Mouse (Mus musculus) intestine, embryonic 14.5 days (tissue): ENCODE measurements around the gene Tmem222. TPM values are rescaled to one million over a fixed set of nuclear protein-coding genes. Genes with fewer than 3 reads are reported as not detected.

ENCODE experiments used
- ATAC-seq: fragments of 200-750 bp; cut with Nextera tagmentation; replicated peaks from 2 replicates; pipeline ENCODE4 v1.8.0; 2017; ENCODE audit warnings: low read depth, moderate number of reproducible peaks, moderate TSS enrichment, moderate library complexity; ENCODE audit not compliant: low FRiP score, low TSS enrichment
- DNase-seq: peaks from one replicate; pipeline ENCODE4 v3.0.0-alpha.2; 2018; ENCODE audit warnings: low spot score
- H3K27ac ChIP-seq: fragments of 300-500 bp; sonication (generic); 2 replicates; pipeline ENCODE4 v1.5.1; 2014; ENCODE audit warnings: low read depth, mild to moderate bottlenecking, control low read depth
- H3K27me3 ChIP-seq: fragments of 300-500 bp; sonication (generic); replicated peaks from 2 replicates; pipeline ENCODE4 v1.6.1; 2014; ENCODE audit warnings: low read length, control low read depth; ENCODE audit not compliant: control insufficient read depth, insufficient read depth
- H3K36me3 ChIP-seq: fragments of 300-500 bp; sonication (generic); 2 replicates; pipeline ENCODE4 v1.6.1; 2014; ENCODE audit warnings: low read length, control low read depth; ENCODE audit not compliant: control insufficient read depth, insufficient read depth
- H3K4me1 ChIP-seq: fragments of 300-500 bp; sonication (generic); replicated peaks from 2 replicates; pipeline ENCODE4 v1.6.1; 2014; ENCODE audit warnings: low read length, control low read depth, mixed read lengths; ENCODE audit not compliant: control insufficient read depth, insufficient read depth
- H3K4me2 ChIP-seq: fragments of 300-500 bp; sonication (generic); 2 replicates; pipeline ENCODE4 v1.6.1; 2014; ENCODE audit warnings: low read length
- H3K4me3 ChIP-seq: fragments of 300-500 bp; sonication (generic); 2 replicates; pipeline ENCODE4 v1.5.1; 2014; ENCODE audit warnings: low read depth, low read length, control low read depth, mixed read lengths
- H3K9ac ChIP-seq: fragments of 300-500 bp; sonication (generic); 2 replicates; pipeline ENCODE4 v1.6.1; 2014; ENCODE audit warnings: mild to moderate bottlenecking, low read length
- H3K9me3 ChIP-seq: fragments of 300-500 bp; sonication (generic); 2 replicates; pipeline ENCODE4 v1.6.1; 2016; ENCODE audit warnings: low read length, control low read depth; ENCODE audit not compliant: control insufficient read depth
- WGBS: fragments of 180-500 bp; shearing (Covaris S2); extraction: QIAGEN DNeasy Blood & Tissue Kit; methylation state at CpG from one replicate; pipeline ENCODE4 v1.1.7; 2014; 5-methylcytosine and 5-hydroxymethylcytosine counted together
- polyA plus RNA-seq: library from polyadenylated mRNA; unstranded; fragments of >200 nt; fragmentation: Nextera tagmentation; extraction: Ambion mirVana; gene quantifications from 2 replicates; pipeline ENCODE4 v1.2.1, GENCODE M21; 2014

Tmem222 gene
- polyA plus RNA-seq, 1 experiment from 2014 or later: 84.6 TPM

- Histone ChIP-seq H3K4me3 (no peak overlapping the region), H3K4me1 (peaks cover 11% of the 10 kb centered on the region; the same call in 1 of the 2 replicates), H3K9ac (no peak overlapping the region), H3K4me2 (no peak overlapping the region), H3K9me3 (no peaks in the 10 kb centered on the region), H3K27ac (no peak overlapping the region), H3K36me3 (no peaks in the 10 kb centered on the region), H3K27me3 (peaks cover 26% of the 10 kb centered on the region)
- ATAC-seq (no peak), DNase-seq (no peak)
- 62% methylated on average over 9 of the region's 9 CpGs for WGBS
Measured at GRCm38 (mm10) chr4:133242710-133243109, 34.9 kb downstream of the Tmem222 start.

GRCm38 (mm10) chr4:133241910-133242309, 35.7 kb downstream of the Tmem222 start:
- peaks cover 19% of the 10 kb centered on the region; the same call in 1 of the 2 replicates for H3K27me3 ChIP-seq
- no peaks in the 10 kb centered on the region for H3K9me3 ChIP-seq
- peak overlapping the region; percentile 90 for H3K4me2 ChIP-seq
- WGBS: 20% methylated on average over 11 of the region's 11 CpGs
- H3K4me1 ChIP-seq: peaks cover 11% of the 10 kb centered on the region; the same call in 1 of the 2 replicates
- ATAC-seq (no peak), DNase-seq (no peak)
- H3K36me3 ChIP-seq: no peaks in the 10 kb centered on the region
- H3K4me3 ChIP-seq: peak overlapping the region; percentile 61
- no peak overlapping the region for H3K27ac ChIP-seq
- no peak overlapping the region for H3K9ac ChIP-seq

- Histone ChIP-seq H3K27me3 (peaks cover 13% of the 10 kb centered on the region; the same call in 1 of the 2 replicates), H3K4me3 (peak overlapping the region; percentile 61), H3K36me3 (no peaks in the 10 kb centered on the region), H3K4me1 (peaks cover 11% of the 10 kb centered on the region; the same call in 1 of the 2 replicates), H3K9ac (peak overlapping the region; percentile 62), H3K27ac (peak overlapping the region; percentile 54; the same call in 1 of the 2 replicates), H3K9me3 (no peaks in the 10 kb centered on the region), H3K4me2 (peak overlapping the region; percentile 90)
- under 1% methylated on average over 77 of the region's 78 CpGs for WGBS
- ATAC-seq (peak; percentile 91), DNase-seq (peak; percentile 99)
Measured at GRCm38 (mm10) chr4:133240934-133241908, 36.4 kb downstream of the Tmem222 start.

- H3K27me3 ChIP-seq: peaks cover 9% of the 10 kb centered on the region; the same call in 1 of the 2 replicates
- H3K9ac ChIP-seq: peak within 1 kb of the TSS; percentile 62
- WGBS: 5% methylated on average over 16 of the region's 16 CpGs
- H3K4me2 ChIP-seq: peak within 1 kb of the TSS; percentile 90
- H3K9me3 ChIP-seq: no peaks in the 10 kb centered on the region
- H3K27ac ChIP-seq: peak within 1 kb of the TSS; percentile 54; the same call in 1 of the 2 replicates
- H3K4me1 ChIP-seq: peaks cover 11% of the 10 kb centered on the region; the same call in 1 of the 2 replicates
- peak within 1 kb of the TSS; percentile 61 for H3K4me3 ChIP-seq
- ATAC-seq: peak; percentile 61
- no peaks in the 10 kb centered on the region for H3K36me3 ChIP-seq
- DNase-seq: peak; percentile 82
Measured at GRCm38 (mm10) chr4:133240490-133240921, 37.1 kb downstream of the Tmem222 start, which contains the start of gene Map3k6. Map3k6 (plus strand) TSS chr4:133240818.

DNA sequence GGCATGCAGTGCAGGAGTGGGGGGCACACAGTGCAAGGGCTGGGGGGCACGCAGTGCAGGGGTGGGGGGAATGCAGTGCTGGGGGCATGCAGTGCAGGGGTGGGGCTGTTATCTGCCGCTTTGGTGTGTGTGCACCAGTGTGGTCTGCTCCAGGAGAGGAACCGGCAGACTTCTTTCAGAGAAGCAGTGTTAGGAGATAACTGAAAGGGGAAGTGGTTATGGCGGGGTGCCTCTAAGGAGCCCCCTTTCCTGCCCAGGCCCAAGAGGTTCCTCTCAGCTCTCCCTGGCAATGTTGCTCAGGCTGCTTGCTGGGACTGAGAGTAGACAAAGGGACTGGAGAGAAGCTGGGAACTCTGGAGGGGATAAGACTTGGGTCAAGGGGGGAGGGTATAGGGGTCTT, 39.7 kb downstream of the Tmem222 start:
- Histone ChIP-seq H3K27ac (no peak overlapping the region), H3K4me1 (peaks cover 11% of the 10 kb centered on the region; the same call in 1 of the 2 replicates), H3K36me3 (no peaks in the 10 kb centered on the region), H3K9ac (no peak overlapping the region), H3K27me3 (peaks cover 5% of the 10 kb centered on the region; the same call in 1 of the 2 replicates), H3K4me2 (no peak overlapping the region), H3K9me3 (no peaks in the 10 kb centered on the region), H3K4me3 (no peak overlapping the region)
- ATAC-seq (no peak), DNase-seq (no peak)
- 66% methylated on average over 4 of the region's 4 CpGs for WGBS

DNA sequence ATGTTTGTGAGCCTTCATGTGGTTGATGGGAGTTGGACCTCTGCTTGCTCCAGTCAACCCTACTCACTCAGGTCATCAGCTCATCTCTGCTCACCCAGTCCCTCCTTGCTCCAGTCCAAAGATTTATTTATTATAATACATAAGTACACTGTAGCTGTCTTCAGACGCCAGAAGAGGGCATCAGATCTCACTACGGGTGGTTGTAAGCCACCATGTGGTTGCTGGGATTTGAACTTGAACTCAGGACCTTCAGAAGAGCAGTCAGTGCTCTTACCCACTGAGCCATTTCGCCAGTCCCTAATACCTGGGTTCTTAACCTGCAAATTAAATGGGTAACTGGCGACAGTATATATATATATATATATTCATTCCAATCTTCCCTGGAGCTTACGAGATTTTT, 42.2 kb downstream of the Tmem222 start:
- H3K27ac ChIP-seq: no peak overlapping the region
- H3K4me1 ChIP-seq: 0 out of 2 replicates have a peak, but pooled peaks cover under 1% of the 10 kb centered on the region
- no peak for DNase-seq
- WGBS: 69% methylated on average over 5 of the region's 5 CpGs
- H3K9me3 ChIP-seq: no peaks in the 10 kb centered on the region
- H3K9ac ChIP-seq: no peak overlapping the region
- no peak overlapping the region for H3K4me2 ChIP-seq
- no peaks in the 10 kb centered on the region for H3K27me3 ChIP-seq
- ATAC-seq: no peak
- no peaks in the 10 kb centered on the region for H3K36me3 ChIP-seq
- H3K4me3 ChIP-seq: no peak overlapping the region

DNA sequence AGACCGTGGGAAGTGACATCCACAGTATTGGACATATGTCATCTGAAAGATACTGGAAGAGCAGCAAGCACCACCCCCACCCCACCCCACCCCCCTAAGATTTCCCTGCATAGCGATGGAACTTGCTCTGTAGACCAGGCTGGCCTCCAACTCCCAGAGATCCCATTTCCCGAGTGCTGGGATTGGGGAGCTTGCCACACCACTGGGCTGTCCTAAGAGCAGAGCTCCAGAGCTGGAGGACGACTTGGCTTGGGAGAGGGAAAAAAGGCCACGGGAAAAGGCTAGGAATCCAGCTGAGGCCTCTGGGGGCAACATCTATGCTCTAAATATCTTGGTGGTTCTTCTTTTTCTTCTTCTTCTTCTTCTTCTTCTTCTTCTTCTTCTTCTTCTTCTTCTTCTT, 42.8 kb downstream of the Tmem222 start:
- H3K4me3 ChIP-seq: no peak overlapping the region
- 55% methylated on average over 5 of the region's 5 CpGs for WGBS
- no peak overlapping the region for H3K27ac ChIP-seq
- no peak overlapping the region for H3K9ac ChIP-seq
- H3K27me3 ChIP-seq: no peaks in the 10 kb centered on the region
- ATAC-seq (no peak), DNase-seq (no peak)
- no peaks in the 10 kb centered on the region for H3K4me1 ChIP-seq
- no peak overlapping the region for H3K4me2 ChIP-seq
- H3K36me3 ChIP-seq: no peaks in the 10 kb centered on the region
- no peaks in the 10 kb centered on the region for H3K9me3 ChIP-seq

- WGBS: 33% methylated on average over 10 of the region's 10 CpGs
- H3K27me3 ChIP-seq: no peaks in the 10 kb centered on the region
- no peaks in the 10 kb centered on the region for H3K36me3 ChIP-seq
- H3K4me3 ChIP-seq: no peak overlapping the region
- no peak overlapping the region for H3K27ac ChIP-seq
- no peaks in the 10 kb centered on the region for H3K4me1 ChIP-seq
- ATAC-seq: no peak
- H3K9me3 ChIP-seq: no peaks in the 10 kb centered on the region
- no peak for DNase-seq
- no peak overlapping the region for H3K4me2 ChIP-seq
- no peak overlapping the region for H3K9ac ChIP-seq
Measured at GRCm38 (mm10) chr4:133233285-133233976, 44.2 kb downstream of the Tmem222 start.
